Mouse (Mus musculus): ENCODE results near the gene Tmem41b. TPM values are rescaled to one million over a fixed set of nuclear protein-coding genes. Genes with fewer than 3 reads are reported as not detected.

Tmem41b gene
- polyA plus RNA-seq, 1 experiment = 52.4 TPM

- no peak for DNase-seq (ENCODE audit: low read depth)
- TF ChIP-seq CTCF (IDR thresholded peaks at IDR 0.05; ENCODE audit: borderline replicate concordance, extremely low read depth, insufficient read depth, insufficient read length) (no peak), POLR2A (IDR thresholded peaks at IDR 0.05; ENCODE audit: borderline replicate concordance, extremely low read depth, insufficient read depth, insufficient read length, poor library complexity, severe bottlenecking) (no peak)
Observed at GRCm38 (mm10) chr7:109957996-109958789, 28.5 kb downstream of the Tmem41b start.

- TF ChIP-seq CTCF (IDR thresholded peaks at IDR 0.05; ENCODE audit: borderline replicate concordance, extremely low read depth, insufficient read depth, insufficient read length) = no peak
- no peak for TF ChIP-seq POLR2A (IDR thresholded peaks at IDR 0.05; ENCODE audit: borderline replicate concordance, extremely low read depth, insufficient read depth, insufficient read length, poor library complexity, severe bottlenecking)
- DNase-seq (ENCODE audit: low read depth) = no peak
Observed at GRCm38 (mm10) chr7:109954622-109955401, 31.9 kb downstream of the Tmem41b start.

- TF ChIP-seq POLR2A (IDR thresholded peaks at IDR 0.05; ENCODE audit: borderline replicate concordance, extremely low read depth, insufficient read depth, insufficient read length, poor library complexity, severe bottlenecking) (no peak), CTCF (IDR thresholded peaks at IDR 0.05; ENCODE audit: borderline replicate concordance, extremely low read depth, insufficient read depth, insufficient read length) (no peak)
- DNase-seq (ENCODE audit: low read depth) = no peak
Observed at GRCm38 (mm10) chr7:109951297-109951696, 35.4 kb downstream of the Tmem41b start.

GRCm38 (mm10) chr7:109944421-109945034 is 42.2 kb downstream of the Tmem41b start:
- no peak for DNase-seq (ENCODE audit: low read depth)
- TF ChIP-seq POLR2A (IDR thresholded peaks at IDR 0.05; ENCODE audit: borderline replicate concordance, extremely low read depth, insufficient read depth, insufficient read length, poor library complexity, severe bottlenecking) (no peak), CTCF (IDR thresholded peaks at IDR 0.05; ENCODE audit: borderline replicate concordance, extremely low read depth, insufficient read depth, insufficient read length) (no peak)

- peak; percentile 14 for DNase-seq (ENCODE audit: low read depth)
- TF ChIP-seq CTCF (IDR thresholded peaks at IDR 0.05; ENCODE audit: borderline replicate concordance, extremely low read depth, insufficient read depth, insufficient read length) (peak; percentile 13; the same call in 1 of the 2 replicates), POLR2A (IDR thresholded peaks at IDR 0.05; ENCODE audit: borderline replicate concordance, extremely low read depth, insufficient read depth, insufficient read length, poor library complexity, severe bottlenecking) (no peak)
Observed at GRCm38 (mm10) chr7:109929628-109930027, 57.1 kb downstream of the Tmem41b start.

- TF ChIP-seq POLR2A (IDR thresholded peaks at IDR 0.05; ENCODE audit: borderline replicate concordance, extremely low read depth, insufficient read depth, insufficient read length, poor library complexity, severe bottlenecking) = no peak
- no peak for TF ChIP-seq CTCF (IDR thresholded peaks at IDR 0.05; ENCODE audit: borderline replicate concordance, extremely low read depth, insufficient read depth, insufficient read length)
- DNase-seq (ENCODE audit: low read depth) = peak; percentile 14
Observed at GRCm38 (mm10) chr7:109928365-109928764, 58.4 kb downstream of the Tmem41b start.

GRCm38 (mm10) chr7:109924965-109925364 is 61.8 kb downstream of the Tmem41b start:
- no peak for DNase-seq (ENCODE audit: low read depth)
- no peak for TF ChIP-seq CTCF (IDR thresholded peaks at IDR 0.05; ENCODE audit: borderline replicate concordance, extremely low read depth, insufficient read depth, insufficient read length)
- TF ChIP-seq POLR2A (IDR thresholded peaks at IDR 0.05; ENCODE audit: borderline replicate concordance, extremely low read depth, insufficient read depth, insufficient read length, poor library complexity, severe bottlenecking) = no peak

GRCm38 (mm10) chr7:109922889-109923288 is 63.8 kb downstream of the Tmem41b start:
- TF ChIP-seq POLR2A (IDR thresholded peaks at IDR 0.05; ENCODE audit: borderline replicate concordance, extremely low read depth, insufficient read depth, insufficient read length, poor library complexity, severe bottlenecking) = no peak
- TF ChIP-seq CTCF (IDR thresholded peaks at IDR 0.05; ENCODE audit: borderline replicate concordance, extremely low read depth, insufficient read depth, insufficient read length) = no peak
- no peak for DNase-seq (ENCODE audit: low read depth)

Other genes with a start within 250 kb of the Tmem41b start
- gene Tmem9b, start 234.1 kb downstream of the Tmem41b start, polyA plus RNA-seq (2012; rRNA removed) = 64.2 and 69.0 TPM in 2 replicates
- 2.6 and 3.2 TPM in 2 replicates for gene Nrip3, start 204.9 kb downstream of the Tmem41b start, polyA plus RNA-seq (2012; rRNA removed)
- 0.35 and 1.5 TPM in 2 replicates for gene Scube2, start 121.2 kb downstream of the Tmem41b start, polyA plus RNA-seq (2012; rRNA removed)
- 153 and 157 TPM in 2 replicates for gene Dennd5a, start 26.5 kb downstream of the Tmem41b start, polyA plus RNA-seq (2012; rRNA removed)
- 44.5 and 54.3 TPM in 2 replicates for gene Ipo7, start 31.3 kb upstream of the Tmem41b start, polyA plus RNA-seq (2012; rRNA removed)
- gene Zfp143, start 74.3 kb upstream of the Tmem41b start, polyA plus RNA-seq (2012; rRNA removed) = 24.1 and 25.2 TPM in 2 replicates
- gene Wee1, start 135.1 kb upstream of the Tmem41b start, polyA plus RNA-seq (2012; rRNA removed) = 10.3 and 14.2 TPM in 2 replicates
- gene Swap70, start 234.8 kb upstream of the Tmem41b start, polyA plus RNA-seq (2012; rRNA removed) = 5.5 and 7.5 TPM in 2 replicates